In genomic region chr17:26570651-26571118, GRCm38 (mm10) we compare ENCODE assay signal across 9 mouse cellular contexts. TPM values are rescaled to one million over a fixed set of nuclear protein-coding genes. Genes with fewer than 3 reads are reported as not detected.
DNase-seq lines count a peak whose midpoint lies in the region; ATAC-seq lines count a peak whose summit lies in the region.
"Had no signal": no experiment of that assay in that cellular context is flagged by ENCODE, and none has a peak within 500 bp of the region (broad histone marks: within the 10 kb centered on the region; RNA-seq: fewer than 3 reads in every experiment).

No protein-coding gene starts in this region.

- DNase-seq in kidney, adult 8-10 months: no peak
- DNase-seq in yolk sac, embryonic 10.5 days (ENCODE audit: low spot score): no peak
- no peak for DNase-seq in urinary bladder, postnatal 4 days (ENCODE audit: low spot score in 2 of 2)
- DNase-seq: cerebellum, adult 9-11 months; thymus, postnatal 14 days had no signal

- H3K4me3 ChIP-seq in kidney, embryonic 14.5 days (ENCODE audit: low read length): no peak overlapping the region
- H3K4me3 ChIP-seq in brown adipose tissue, adult 24 weeks (ENCODE audit: insufficient read depth, low read depth, low read length): no peak overlapping the region

- H3K36me3 ChIP-seq in kidney, embryonic 14.5 days (ENCODE audit: control insufficient read depth, insufficient read depth, low read length): peaks cover 35% of the 10 kb centered on the region

- peaks cover 4% of the 10 kb centered on the region for H3K4me1 ChIP-seq in kidney, embryonic 14.5 days (ENCODE audit: control insufficient read depth, insufficient read depth, low read length)
- peaks cover 41% of the 10 kb centered on the region for H3K4me1 ChIP-seq in brown adipose tissue, adult 24 weeks (ENCODE audit: control insufficient read depth, insufficient read depth, insufficient read length, low read length)

- 84% methylated on average over 11 of the region's 11 CpGs for WGBS in kidney, embryonic 14.5 days

- 0 out of 2 replicates have a peak overlapping the region, but pooled peaks have one; percentile 7 for H3K9ac ChIP-seq in kidney, embryonic 14.5 days (ENCODE audit: low read depth, low read length)

- H3K27ac ChIP-seq in kidney, embryonic 14.5 days (ENCODE audit: low read depth, low read length): no peak overlapping the region
- H3K27ac ChIP-seq in brown adipose tissue, adult 24 weeks (replicated peaks; ENCODE audit: low read depth, low read length): peak overlapping the region; percentile 95

- no peak for ATAC-seq in kidney, embryonic 14.5 days (ENCODE audit: low FRiP score, low TSS enrichment)
- ATAC-seq in hematopoietic stem cell, adult 5-6 weeks (replicated peaks in 1 of 2; ENCODE audit: insufficient read depth in 1 of 2, low FRiP score in 2 of 2, low TSS enrichment in 1 of 2, low read depth in 1 of 2, poor library complexity in 2 of 2, severe bottlenecking in 2 of 2): peak; percentile 10 to 49; a peak in 1 of 4 replicates
- ATAC-seq in monocyte, adult 5-6 weeks (replicated peaks; ENCODE audit: insufficient number of reproducible peaks, low FRiP score, low TSS enrichment, poor library complexity, severe bottlenecking): peak; percentile 51

- no peaks in the 10 kb centered on the region for H3K27me3 ChIP-seq in kidney, embryonic 14.5 days (ENCODE audit: control insufficient read depth, insufficient read depth, low read length)

- no peaks in the 10 kb centered on the region for H3K9me3 ChIP-seq in kidney, embryonic 14.5 days (ENCODE audit: control insufficient read depth, low read length)

- no peak overlapping the region for H3K4me2 ChIP-seq in kidney, embryonic 14.5 days (replicated peaks; ENCODE audit: low read depth, low read length)

RNA-seq across cellular contexts. Expression of gene Dusp1, which starts 8.8 kb away (rescaled TPM):
- 19.3 and 19.8 TPM in 2 replicates for polyA plus RNA-seq in kidney, embryonic 14.5 days (2014; fragmentation: Nextera tagmentation; extraction: Ambion mirVana)
- polyA plus RNA-seq in brown adipose tissue, adult 24 weeks (2012; ENCODE audit: insufficient read depth, insufficient read length, missing spikeins): 44.4 and 326 TPM in 2 replicates
- 140 and 247 TPM in 2 replicates for total RNA-seq in hematopoietic stem cell, adult 5-6 weeks (2017)
- 146 to 413 TPM (median 198 TPM) in 3 replicates for total RNA-seq in monocyte, adult 5-6 weeks (2017)

RNA-seq across cellular contexts. Expression of gene Ergic1, which starts 9.4 kb away (rescaled TPM):
- 141 and 150 TPM in 2 replicates for polyA plus RNA-seq in kidney, embryonic 14.5 days (2014; fragmentation: Nextera tagmentation; extraction: Ambion mirVana)
- 124 and 179 TPM in 2 replicates for polyA plus RNA-seq in brown adipose tissue, adult 24 weeks (2012; ENCODE audit: insufficient read depth, insufficient read length, missing spikeins)
- 46.1 and 67.5 TPM in 2 replicates for total RNA-seq in hematopoietic stem cell, adult 5-6 weeks (2017)
- total RNA-seq in monocyte, adult 5-6 weeks (2017): 16.0 to 20.2 TPM (median 17.6 TPM) in 3 replicates
